Mouse (Mus musculus): ENCODE data around the gene Smlr1.

Smlr1 gene

DNA sequence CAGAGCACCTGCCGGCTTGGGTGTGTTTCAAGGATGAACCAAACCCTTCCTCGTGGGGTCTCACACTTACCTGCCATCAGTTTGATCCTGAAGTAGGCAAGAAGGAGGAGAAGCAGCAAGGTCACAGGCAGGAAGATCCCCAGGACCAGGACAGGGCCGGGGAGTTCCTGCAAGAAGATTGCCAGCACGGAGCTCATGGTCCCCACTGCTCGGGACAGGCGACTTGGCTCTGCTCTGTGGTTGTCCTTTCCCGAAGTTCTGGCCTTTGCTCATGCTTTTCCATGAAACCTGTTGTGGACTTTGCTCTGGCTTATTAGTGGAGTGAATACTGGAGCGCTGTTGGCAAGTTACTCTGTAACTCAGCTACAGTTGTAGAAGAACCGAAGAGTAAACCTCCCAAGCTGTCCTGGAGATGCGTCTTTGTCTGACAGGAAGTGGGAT is at the start of gene Smlr1:
Smlr1 (minus strand) TSS at position 377 of the 441 bp plus-strand sequence.
- DNase-seq (ENCODE audit: low read depth, low spot score), result no peak

GRCm38 (mm10) chr10:25584899-25585298 is 48.8 kb upstream of the Smlr1 start:
- no peak for DNase-seq (ENCODE audit: low read depth, low spot score)

GRCm38 (mm10) chr10:25580066-25580465 is 44.0 kb upstream of the Smlr1 start:
- DNase-seq (ENCODE audit: low read depth, low spot score), result no peak

GRCm38 (mm10) chr10:25571319-25572240 is 35.5 kb upstream of the Smlr1 start:
- DNase-seq (ENCODE audit: low read depth, low spot score), result no peak

- no peak for DNase-seq (ENCODE audit: low read depth, low spot score)
Measured at GRCm38 (mm10) chr10:25552936-25553335, 16.9 kb upstream of the Smlr1 start.

- no peak for DNase-seq (ENCODE audit: low read depth, low spot score)
Measured at GRCm38 (mm10) chr10:25541097-25541496, 5.0 kb upstream of the Smlr1 start.

DNA sequence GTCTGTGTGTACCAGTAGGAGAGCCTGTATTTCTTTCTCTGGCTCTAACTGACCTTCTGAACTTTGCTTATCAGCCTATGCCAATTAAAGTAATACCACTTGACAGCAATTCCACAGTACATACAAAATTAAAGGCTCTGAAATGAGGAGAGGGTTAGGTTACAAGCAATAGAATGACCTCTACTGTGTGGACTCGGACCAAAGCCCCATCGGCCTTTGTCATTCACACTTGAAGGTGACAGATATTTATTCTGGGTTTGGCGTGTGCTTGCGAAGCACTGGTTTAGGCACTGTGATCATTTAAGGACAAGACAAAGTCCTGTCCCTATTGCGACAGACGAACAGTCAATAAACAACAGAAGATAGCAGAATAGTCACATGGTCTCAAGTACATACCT is 3.7 kb upstream of the Smlr1 start:
- DNase-seq (ENCODE audit: low read depth, low spot score), result no peak

DNA sequence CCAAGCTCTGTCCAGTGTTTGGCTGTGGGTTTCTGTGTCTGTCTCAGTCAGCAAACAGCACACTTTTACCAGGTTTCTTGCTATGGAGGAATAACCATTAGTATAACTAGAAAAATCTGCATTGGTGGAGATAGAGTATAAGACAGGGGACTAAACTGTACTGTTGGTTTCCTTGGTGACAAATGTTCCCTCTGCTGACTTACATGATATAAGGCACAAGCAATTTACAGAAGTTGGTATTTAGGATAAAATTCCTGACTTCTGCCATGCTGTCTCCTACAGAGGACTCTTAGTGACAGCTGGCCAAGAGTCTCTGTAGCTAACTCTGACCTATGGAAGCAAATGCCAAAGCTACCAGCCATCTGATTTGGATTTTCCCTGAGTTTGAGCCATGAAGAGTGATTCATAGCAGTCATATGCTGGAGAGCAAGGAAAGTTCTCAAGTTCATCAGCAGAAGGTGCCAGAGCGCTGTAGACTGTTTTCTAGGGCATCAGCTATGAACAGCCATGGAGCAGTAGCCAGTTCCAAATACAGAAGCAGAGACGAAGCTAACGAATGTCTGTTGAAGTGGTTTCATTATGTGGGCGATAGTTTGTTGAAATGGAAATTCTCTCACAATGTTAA is 3.2 kb upstream of the Smlr1 start:
- no peak for DNase-seq (ENCODE audit: low read depth, low spot score)

- no peak for DNase-seq (ENCODE audit: low read depth, low spot score)
Measured at GRCm38 (mm10) chr10:25538738-25539137, 2.7 kb upstream of the Smlr1 start.

GRCm38 (mm10) chr10:25536621-25537020 is 554 bp upstream of the Smlr1 start:
- no peak for DNase-seq (ENCODE audit: low read depth, low spot score)

DNA sequence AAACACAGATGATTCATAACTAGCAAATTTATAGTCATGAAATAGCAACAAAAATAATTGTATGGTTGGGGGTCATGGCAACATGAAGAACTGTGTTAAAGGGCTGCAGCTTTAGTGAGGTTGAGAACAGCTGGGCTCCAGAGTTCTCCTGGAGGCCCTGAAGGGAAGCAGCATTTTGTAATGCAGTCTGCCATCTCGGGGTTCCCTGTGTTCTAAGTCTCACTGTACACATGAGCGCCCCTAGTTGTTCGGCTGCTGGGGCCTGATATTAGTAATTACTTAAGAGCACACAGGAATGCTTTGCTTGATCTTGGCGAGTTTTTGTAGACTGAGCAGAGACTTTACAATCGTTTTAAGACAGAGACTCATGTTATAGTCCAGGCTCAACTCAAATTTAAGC is 1.6 kb downstream of the Smlr1 start:
- DNase-seq (ENCODE audit: low read depth, low spot score), result no peak

DNA sequence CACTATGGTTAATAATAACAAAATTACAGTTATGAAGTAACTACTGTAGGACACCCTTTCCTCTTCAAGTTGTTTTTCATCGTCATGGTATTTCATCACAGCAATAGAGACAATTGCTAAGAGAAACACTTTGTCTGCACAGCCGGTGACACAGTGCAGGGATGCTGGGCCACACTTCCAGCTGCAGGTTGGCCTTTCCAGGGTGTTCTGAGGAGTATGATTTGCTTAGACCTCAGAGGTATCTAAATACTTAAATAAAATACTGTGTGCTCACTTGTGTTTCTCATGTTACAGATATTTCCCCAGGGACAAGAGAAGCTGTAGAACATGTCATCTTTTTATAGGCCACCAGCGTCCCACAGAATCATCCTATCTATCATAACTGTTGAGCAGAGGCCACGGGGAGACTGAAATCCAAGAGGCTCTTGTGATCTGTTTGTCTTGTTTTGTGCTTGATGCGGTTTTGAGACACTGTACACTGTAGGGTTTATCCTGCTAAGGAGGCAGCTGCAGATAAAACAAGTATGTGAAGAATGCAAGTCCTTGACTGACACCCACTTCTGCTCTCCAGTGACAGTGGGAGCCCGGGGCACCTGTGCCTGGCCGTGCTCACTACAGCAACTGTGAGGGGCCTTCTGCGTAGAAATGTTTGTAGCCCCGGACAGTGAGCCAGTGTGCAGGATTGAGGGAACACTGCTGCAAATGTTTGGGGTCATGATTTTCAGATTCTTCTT is 2.4 kb downstream of the Smlr1 start:
- DNase-seq (ENCODE audit: low read depth, low spot score), result no peak

GRCm38 (mm10) chr10:25533105-25533504 is 3.0 kb downstream of the Smlr1 start:
- DNase-seq (ENCODE audit: low read depth, low spot score), result no peak

DNA sequence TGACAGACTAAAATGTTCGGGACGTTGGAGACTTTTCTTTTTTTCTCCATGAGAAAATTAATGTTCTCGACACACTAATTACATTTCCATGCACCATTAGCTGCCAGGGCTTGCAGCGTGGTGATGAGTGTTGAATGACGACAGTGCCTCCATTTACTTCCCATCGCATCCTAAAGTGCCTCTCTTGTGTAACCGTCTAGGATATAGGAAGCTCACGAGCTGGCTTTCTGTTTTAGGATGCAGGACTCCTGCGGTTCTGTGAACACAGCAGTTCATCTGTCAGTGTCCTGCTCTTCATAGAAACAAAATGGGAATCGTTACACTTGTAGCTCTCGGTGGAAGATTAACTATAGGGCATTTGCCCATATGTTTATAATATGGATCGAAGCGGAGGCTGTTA is 4.7 kb downstream of the Smlr1 start:
- DNase-seq (ENCODE audit: low read depth, low spot score), result no peak

DNA sequence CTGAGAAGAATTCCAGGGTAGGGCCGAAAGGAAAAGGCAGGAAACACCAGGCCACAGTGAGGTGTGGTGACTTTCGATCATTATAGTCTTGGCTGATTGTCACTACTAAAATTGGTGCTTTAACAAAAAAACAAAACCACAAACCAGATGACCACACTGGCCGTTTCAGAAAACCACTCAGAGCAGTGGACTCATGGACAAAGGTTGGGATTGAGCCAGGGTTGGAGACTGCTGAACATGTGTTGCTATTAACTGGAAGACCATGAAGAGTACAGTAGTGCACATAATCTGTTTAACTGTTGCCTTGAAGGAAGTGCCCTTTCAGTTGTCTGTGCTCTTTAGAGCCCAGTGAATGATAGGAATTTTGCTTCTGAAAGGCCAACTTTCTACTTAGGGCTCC is 8.9 kb downstream of the Smlr1 start:
- DNase-seq (ENCODE audit: low read depth, low spot score), result no peak

GRCm38 (mm10) chr10:25526622-25527021 is 9.4 kb downstream of the Smlr1 start:
- no peak for DNase-seq (ENCODE audit: low read depth, low spot score)

- DNase-seq (ENCODE audit: low read depth, low spot score), result no peak
Measured at GRCm38 (mm10) chr10:25526156-25526555, 9.9 kb downstream of the Smlr1 start.

DNA sequence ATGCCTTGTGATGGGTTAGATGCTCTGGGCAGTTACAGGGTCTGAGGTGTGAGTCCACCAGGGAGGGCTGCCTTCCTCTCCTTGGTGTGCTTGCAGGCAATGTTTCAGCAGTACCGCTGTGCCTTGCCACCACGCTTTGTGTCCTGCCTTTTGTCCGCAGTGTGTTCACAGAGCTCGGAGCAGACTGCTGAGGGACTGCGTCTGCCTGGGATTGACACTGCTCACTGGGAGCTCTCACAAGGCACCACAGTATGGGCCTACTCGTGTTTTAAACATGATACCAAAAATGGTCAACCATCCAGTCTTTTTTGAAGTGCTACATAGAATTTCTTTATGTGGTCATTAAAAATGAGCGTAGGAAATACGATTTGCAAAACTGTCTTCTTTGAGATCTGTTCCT is 12.3 kb downstream of the Smlr1 start:
- no peak for DNase-seq (ENCODE audit: low read depth, low spot score)

DNA sequence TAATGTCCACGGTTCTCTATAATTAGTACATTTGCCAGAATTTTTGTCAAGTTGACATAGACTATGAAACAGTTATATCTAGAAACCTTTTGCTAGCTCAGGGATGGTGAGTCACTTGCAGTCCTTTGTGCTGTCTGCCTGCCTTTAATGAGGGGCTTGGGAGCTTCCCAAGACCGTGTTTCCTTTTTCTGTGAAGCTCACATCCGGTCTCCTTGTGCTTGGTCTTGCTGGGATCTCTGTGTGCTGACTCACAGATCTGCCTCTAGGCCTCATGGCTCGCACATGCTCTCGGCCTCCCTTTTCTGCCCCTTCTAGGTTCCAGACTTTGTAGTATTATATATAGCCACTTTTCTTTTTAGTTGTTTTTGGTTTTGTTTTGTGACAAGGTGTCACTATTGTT is 15.6 kb downstream of the Smlr1 start:
- no peak for DNase-seq (ENCODE audit: low read depth, low spot score)

DNA sequence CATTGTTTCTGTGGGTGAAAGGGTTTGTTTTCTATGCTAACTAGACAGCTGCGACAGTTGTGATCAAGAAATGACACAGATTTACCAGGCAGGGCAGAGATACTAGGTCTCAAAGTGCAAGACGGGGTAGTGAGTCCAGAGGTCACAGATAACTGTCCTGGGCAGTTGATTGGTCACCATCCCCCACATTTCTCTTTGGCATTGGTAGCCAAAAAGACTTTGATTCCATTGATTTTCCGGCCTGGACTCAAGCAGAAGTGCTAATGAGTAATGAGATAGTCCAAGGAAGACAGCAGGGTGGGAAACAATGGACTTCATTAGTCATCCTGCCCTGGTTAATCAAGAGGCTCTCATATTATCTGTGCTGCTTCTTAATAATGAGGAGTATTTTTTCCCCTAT is 16.1 kb downstream of the Smlr1 start:
- no peak for DNase-seq (ENCODE audit: low read depth, low spot score)

DNA sequence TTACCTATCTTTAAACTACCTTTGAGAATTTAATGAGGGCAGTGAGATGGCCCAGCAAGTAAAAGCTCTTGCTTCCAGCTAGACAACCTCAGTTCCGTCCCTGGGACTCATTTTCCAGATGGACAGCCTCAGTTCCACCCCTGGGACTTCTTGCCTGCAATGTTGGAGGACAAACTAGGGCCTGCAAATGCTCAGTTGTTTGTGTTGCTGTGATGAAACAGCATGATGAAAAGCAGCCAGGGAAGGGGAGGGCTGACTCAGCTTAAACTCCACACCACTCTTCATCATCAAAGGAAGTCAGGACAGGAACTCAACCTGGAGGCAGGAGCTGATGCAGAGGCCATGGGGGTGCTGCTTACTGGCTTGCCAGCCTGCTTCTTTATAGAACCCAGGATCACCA is 22.2 kb downstream of the Smlr1 start:
- no peak for DNase-seq (ENCODE audit: low read depth, low spot score)

DNA sequence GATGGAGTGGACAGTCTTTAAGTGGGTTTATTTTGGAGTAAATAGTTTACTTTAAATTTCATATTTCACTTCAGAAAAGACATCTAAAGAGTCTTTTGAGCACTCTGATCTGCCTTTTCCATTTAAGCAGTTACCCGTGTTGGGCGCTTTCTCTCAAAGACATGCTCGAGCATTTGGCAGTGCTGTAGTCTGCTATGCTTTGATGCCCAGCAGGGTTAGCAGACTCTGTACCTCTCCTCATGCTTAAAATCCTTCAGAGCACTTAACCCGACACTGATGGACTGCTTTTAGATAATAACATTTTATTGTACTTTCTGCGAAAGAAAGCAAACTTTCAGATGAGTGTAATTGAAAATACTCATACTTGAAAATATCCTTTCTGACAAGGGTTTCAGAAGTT is 32.8 kb downstream of the Smlr1 start:
- DNase-seq (ENCODE audit: low read depth, low spot score), result no peak
